Mouse (Mus musculus) frontal cortex, adult (tissue): Measurements from ENCODE around the gene Wfdc15a.
"Not testable (repeated sequence)": the region's sequence is repeated elsewhere in the genome, so short reads cannot be mapped to it uniquely, and the experiment has no call there.

Source experiments
- ATAC-seq: cut with Nextera tagmentation; 2 replicates; pipeline ENCODE4 v1.9.2; 2017; ENCODE audit warnings: mild to moderate bottlenecking, moderate library complexity, mixed read lengths; ENCODE audit not compliant: low TSS enrichment

Wfdc15a gene

DNA sequence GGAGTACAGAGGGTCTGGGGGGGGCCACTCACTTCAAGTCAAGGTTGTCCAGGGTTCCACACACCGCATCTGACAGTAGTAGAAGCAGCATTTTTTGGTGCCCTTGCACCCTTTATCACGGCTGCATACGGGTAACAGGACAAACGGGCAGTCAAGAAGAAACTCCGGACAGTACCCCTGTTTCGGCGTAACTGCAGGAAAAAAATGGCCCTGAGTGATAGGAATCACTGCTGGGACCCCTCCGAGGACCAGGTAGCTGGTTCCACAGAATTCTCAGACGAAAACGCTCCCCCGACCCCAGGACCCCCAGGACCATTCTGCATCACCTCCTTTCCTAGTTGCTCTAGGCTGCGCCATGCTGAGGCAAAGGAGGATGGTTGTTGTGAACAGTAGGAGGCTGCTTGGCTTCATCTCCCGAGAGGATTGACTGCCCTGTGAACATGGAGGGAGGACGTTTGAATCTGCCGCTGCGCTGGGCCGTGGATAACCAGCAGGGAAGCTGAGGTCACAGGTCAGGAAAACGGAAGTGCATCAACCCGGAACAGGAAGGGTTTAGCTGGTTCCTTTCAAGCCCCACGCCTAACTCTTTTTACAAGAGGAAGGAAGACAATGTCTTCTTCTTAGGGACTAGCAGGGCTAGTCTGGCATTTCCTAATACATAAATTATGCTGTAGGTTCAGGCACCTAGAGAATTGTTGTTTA lies at the start of gene Wfdc15a:
Wfdc15a (minus strand) TSS at position 505 of the 702 bp plus-strand sequence.
- ATAC-seq, result no peak

DNA sequence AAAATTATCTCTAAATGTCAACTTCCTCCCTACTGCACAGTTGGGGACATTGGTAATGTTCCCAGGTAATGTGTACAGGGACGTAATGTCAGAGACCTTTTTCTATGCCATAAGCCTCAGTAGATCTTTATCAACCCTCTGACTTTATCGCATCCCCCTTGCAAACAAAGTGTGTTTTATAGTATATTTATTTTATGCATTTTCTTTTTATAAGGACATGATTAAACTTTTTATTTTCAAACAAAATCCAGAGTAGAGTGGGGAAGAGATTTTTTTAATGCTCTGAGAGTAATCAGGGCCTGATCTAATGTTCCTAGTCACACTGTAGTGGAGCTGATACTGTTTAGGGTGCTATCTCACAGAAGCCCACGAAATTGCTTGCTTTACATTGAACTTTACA lies 38.4 kb upstream of the Wfdc15a start, which contains the start of gene Svs2:
Svs2 (minus strand) TSS at position 101 of the 400 bp plus-strand sequence.
- ATAC-seq, result no peak

DNA sequence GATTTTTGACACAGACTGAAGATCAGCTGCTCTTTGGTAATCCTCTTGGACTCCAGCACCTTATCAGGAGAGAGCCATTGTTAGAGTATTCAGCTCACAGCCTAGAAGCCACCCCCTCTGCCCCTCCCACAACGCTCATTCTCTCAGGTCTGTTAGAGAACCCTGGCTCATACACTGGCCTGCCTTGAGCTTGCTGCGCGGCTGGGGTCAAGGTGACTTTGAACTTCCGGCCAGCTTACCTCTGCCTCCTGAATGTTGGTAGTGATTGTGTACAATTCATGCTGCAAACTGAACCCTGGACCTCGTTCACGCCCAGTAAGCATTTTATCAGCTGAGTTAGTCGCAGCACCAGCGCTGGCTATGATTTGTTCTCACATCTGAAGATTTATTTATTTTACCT lies 32.7 kb upstream of the Wfdc15a start:
- ATAC-seq, result no peak

DNA sequence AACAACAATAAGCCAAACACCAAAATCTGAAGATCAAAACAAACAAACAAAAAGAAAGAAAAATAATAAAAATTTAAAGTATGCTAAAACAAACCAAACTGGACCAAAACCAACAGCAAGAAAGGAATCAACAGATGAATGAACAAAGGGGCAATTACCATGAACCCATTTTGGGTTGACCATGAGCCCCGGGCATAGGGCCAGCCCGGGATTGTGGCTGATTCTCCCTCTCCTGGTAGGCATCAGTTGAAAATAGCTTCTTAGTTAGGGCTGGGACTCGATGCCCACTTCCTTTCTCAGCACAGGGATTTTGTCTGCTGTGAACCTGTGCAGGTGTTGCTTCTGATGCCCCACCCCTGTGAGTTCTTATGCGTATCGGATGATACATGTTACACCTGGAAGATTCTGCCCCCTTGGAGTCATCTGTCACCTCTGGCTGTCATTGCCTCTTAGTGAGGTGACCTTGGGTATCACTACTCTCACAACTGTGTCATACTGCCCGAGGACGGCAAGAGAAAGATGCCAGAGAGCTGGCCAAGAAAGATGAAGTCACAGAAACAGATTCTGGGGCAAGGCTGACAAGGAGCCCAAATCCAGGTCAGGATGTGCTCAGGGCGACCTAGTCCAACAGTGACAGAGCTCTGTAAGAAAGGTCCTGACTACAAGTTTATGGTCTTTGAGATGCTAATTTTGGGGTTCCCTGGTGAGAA lies 28.6 kb upstream of the Wfdc15a start:
- no peak for ATAC-seq

GRCm38 (mm10) chr2:164221522-164221921 lies 21.6 kb upstream of the Wfdc15a start, which contains the start of gene Wfdc15b:
TSS of gene Wfdc15b (minus strand) at chr2:164221660.
- ATAC-seq, result no peak

GRCm38 (mm10) chr2:164219295-164219694 lies 19.4 kb upstream of the Wfdc15a start:
- ATAC-seq, result no peak

DNA sequence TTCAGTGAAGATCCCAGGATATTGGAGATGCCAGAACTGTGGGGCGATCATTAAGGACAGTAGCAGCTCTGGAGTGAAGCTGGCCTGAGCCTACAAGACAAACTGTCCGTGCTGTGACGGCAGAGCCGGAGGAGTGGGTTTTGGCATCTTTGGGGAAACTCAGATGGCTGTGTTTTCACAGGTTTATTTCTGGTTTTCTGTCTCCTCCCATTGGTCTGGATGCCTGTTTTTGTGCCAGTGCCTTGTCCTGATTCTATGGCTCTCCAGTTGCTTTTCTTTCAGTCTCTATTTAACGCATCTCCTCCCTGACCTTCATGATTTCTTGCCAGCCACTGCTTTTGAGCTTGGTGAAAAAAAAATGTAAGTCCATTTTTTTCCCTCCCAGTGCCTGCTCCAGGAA lies 12.8 kb upstream of the Wfdc15a start:
- ATAC-seq, result peak; percentile 80

GRCm38 (mm10) chr2:164210892-164211291 lies 11.0 kb upstream of the Wfdc15a start:
- no peak for ATAC-seq

DNA sequence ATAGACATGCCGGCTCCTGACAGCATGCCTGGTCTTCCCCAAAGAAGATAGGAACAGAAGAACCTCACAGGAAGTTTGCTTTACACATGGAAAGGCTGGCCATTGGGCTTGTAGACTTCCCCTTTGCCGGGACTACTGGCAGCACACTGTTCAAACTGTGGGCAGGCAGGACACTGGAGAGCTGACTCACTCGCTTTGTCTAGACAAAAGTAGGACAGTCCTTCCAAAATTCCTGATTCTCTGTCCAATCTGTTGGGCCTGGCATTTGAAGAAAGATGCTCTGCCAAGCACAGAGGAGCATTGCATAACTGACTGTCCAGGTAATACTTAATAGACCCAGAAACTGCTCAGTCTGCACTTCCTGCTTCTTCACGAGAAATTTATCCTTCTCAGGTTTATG lies 6.7 kb upstream of the Wfdc15a start:
- peak; percentile 91 for ATAC-seq

DNA sequence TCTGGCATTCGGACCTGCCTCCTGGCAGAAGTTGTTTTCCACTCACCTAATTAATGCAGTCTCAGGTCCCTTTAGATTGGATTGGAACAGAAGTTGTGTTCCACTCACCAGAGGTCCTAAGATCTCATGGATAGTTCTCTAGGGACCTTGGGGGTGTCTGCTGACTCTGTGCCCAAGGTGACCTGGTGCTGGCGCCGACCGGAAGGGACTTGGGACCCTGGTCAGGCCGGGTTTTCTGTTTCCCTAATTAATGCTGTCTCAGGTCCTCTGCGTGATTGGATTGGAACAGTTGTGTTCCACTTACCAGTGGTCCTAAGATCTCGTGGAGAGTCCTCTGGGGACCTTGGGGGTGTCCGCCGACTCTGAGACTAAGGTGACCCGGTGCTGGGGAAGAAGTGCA lies 6.1 kb upstream of the Wfdc15a start:
- ATAC-seq, result not testable (repeated sequence)

DNA sequence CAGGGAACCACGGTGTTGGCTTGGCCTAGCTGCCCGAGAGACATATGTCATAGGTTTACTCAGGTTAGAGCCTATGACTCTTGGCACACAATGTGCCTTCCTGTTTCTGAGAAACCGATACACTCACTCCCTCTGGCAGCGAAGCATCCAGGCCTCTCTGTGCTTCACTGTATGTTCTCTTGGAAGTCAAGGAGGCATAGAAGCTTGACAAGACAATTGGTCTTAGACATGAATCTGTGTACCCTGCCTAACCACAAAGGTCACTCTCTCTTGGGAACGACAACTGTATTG lies 3.3 kb downstream of the Wfdc15a start:
- no peak for ATAC-seq

DNA sequence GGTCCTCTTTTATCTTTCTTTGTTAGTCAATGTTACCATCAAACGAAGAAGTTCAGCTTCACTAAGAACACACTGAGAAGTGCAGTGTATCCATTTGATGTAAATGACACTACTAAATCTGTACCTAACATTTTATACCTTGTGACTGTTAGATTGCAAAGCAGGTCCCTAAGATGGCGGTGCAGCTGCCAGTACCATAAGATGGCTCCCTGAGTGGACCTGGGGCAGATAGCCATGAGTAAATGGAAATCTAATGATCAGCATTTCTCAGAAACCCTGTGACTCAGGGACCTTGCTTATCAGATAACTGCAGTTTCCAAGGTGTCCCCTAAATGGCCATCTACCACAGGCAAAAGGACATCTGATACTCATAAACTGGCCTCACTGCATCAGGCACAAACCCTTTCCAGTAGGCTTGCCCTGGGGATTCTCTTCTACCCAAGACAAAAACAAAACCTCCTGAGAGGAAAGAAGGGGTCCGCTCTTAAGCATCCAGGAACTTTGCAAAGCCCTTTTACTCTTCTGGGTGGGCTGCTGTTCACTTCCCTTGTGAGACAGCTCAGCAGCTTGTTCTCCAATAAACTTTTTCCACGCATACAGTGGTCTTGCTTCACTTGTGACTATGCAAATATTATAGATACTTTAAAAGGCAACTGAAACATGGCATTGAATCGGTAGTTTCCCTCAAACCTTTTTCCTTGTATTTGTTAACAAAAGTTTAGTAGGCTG lies 3.8 kb downstream of the Wfdc15a start:
- no peak for ATAC-seq

- no peak for ATAC-seq
Measured at GRCm38 (mm10) chr2:164194959-164195630, 4.8 kb downstream of the Wfdc15a start.

DNA sequence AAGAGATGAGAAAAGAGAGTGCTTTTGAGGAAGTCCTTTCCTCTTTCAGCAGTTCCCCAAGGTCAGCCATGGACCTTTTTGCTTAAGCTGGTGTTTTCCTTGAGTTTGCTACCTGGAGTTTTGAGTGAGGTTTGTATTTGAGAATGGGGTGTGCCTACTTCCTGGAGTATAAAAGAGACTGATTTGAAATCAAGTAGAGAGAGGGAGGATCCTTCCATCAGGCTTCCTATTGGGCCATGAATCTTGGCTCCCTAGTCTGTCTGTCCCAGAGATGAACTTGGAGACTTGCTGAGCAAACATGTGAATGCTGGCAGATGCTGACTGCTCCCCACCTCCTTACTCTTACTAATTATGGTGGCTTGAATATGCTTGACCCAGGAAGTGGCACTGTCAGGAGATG lies 7.7 kb downstream of the Wfdc15a start:
- no peak for ATAC-seq

GRCm38 (mm10) chr2:164190576-164190975 lies 9.4 kb downstream of the Wfdc15a start, which contains the start of gene Wfdc12:
TSS of gene Wfdc12 (minus strand) at chr2:164190608.
- no peak for ATAC-seq

DNA sequence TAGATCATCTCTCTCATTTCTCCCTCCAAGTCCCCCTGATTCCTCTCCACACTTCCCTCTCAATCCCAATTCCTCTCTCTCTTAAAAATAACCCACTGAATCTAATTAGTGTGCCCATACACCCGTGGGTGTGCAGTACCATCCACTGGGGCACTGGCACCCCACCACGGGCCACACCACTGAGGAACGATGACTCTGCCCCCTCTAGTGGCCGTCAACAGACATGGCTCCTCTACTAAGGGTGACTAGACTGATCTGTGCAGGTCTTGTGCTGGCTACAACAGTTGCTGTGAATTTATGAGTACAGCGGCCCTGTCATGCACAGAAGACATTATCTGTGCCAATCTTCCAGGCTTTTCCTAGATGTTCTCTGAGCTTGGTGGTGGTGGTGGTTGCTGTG lies 11.2 kb downstream of the Wfdc15a start:
- no peak for ATAC-seq

- no peak for ATAC-seq
Measured at GRCm38 (mm10) chr2:164184145-164184719, 15.7 kb downstream of the Wfdc15a start.

DNA sequence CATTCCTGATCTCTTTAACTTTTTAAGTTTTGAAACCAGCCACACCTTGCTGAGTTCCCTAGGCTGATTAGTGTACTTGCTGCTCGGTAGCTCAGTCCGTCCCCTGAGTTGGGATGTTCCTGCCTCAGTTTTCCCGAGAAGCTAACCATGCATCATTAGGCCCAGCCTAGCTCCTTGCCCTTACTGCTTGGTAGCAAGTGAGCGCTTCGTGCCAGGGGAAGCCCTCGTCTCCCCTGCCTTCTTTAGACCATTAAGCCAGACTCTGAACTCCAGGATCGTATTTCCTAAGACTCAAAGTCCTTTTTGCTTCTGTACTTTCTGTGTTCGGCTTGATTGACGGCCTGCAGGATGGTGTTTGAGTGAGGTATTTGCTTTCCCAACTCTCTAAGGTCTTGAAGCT lies 16.6 kb downstream of the Wfdc15a start:
- no peak for ATAC-seq

DNA sequence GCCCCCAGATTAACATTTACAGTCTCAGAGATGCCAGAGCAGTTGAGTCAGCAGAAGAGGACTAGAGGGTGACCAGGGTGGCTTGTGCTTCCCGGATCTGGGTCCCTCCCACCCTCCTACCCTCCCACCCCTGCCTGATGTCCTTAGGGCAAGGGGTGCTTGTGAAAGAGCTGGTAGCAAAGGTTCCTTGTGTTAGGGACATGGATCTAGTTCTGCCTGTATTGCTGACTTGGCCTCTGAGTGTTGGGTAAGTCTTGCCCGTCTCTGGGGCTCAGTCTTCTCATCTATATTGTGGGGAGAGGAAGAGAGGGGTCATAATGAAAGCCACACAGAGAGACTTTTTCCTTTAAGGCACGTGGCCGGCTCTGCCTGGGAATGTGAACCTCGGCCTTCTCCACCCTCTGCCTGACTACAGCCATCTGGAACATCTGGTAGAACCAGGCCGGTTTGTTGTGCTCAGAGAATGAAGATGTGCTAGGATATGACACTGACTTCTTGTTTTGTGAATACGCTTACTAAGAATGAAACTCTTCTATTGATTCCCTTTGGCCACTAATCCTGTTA lies 17.2 kb downstream of the Wfdc15a start, which contains the start of gene Wfdc5:
Wfdc5 (minus strand) TSS at position 51 of the 564 bp plus-strand sequence.
- no peak for ATAC-seq

- ATAC-seq, result no peak
Measured at GRCm38 (mm10) chr2:164180770-164181169, 19.2 kb downstream of the Wfdc15a start.

- no peak for ATAC-seq
Measured at GRCm38 (mm10) chr2:164180124-164180523, 19.8 kb downstream of the Wfdc15a start.
